Mouse (Mus musculus): ENCODE results near the gene Surf6.
A peak's percentile ranks its signal among the peaks of the same experiment; 100 is the strongest.
"Not testable (repeated sequence)": the region's sequence is repeated elsewhere in the genome, so short reads cannot be mapped to it uniquely, and the experiment has no call there.

Surf6 gene

GRCm38 (mm10) chr2:26906431-26906830 lies 3.8 kb upstream of the Surf6 start:
- no peak for DNase-seq (ENCODE audit: low read depth, low spot score)
- H3K27me3 ChIP-seq (ENCODE audit: control insufficient read depth, insufficient read depth, low read length, poor library complexity, severe bottlenecking) = no peaks in the 10 kb centered on the region
- peaks cover under 1% of the 10 kb centered on the region for H3K36me3 ChIP-seq (ENCODE audit: control insufficient read depth, insufficient read depth, low read length, poor library complexity, severe bottlenecking)

GRCm38 (mm10) chr2:26905936-26906335 lies 3.3 kb upstream of the Surf6 start:
- no peaks in the 10 kb centered on the region for H3K36me3 ChIP-seq (ENCODE audit: control insufficient read depth, insufficient read depth, low read length, poor library complexity, severe bottlenecking)
- no peak for DNase-seq (ENCODE audit: low read depth, low spot score)
- H3K27me3 ChIP-seq (ENCODE audit: control insufficient read depth, insufficient read depth, low read length, poor library complexity, severe bottlenecking) = no peaks in the 10 kb centered on the region

- H3K27me3 ChIP-seq (ENCODE audit: control insufficient read depth, insufficient read depth, low read length, poor library complexity, severe bottlenecking) = no peaks in the 10 kb centered on the region
- H3K36me3 ChIP-seq (ENCODE audit: control insufficient read depth, insufficient read depth, low read length, poor library complexity, severe bottlenecking) = 0 out of 2 replicates have a peak, but pooled peaks cover 2% of the 10 kb centered on the region
- peak; percentile 28 for DNase-seq (ENCODE audit: low read depth, low spot score)
These were observed 632 bp upstream of the Surf6 start for GRCm38 (mm10) chr2:26903311-26903710.

GRCm38 (mm10) chr2:26901834-26902400 lies 762 bp downstream of the Surf6 start:
- peaks cover 6% of the 10 kb centered on the region; the same call in 1 of the 2 replicates for H3K36me3 ChIP-seq (ENCODE audit: control insufficient read depth, insufficient read depth, low read length, poor library complexity, severe bottlenecking)
- peak; percentile 52 for DNase-seq (ENCODE audit: low read depth, low spot score)
- no peaks in the 10 kb centered on the region for H3K27me3 ChIP-seq (ENCODE audit: control insufficient read depth, insufficient read depth, low read length, poor library complexity, severe bottlenecking)

- DNase-seq (ENCODE audit: low read depth, low spot score) = no peak
- Histone ChIP-seq H3K27me3 (ENCODE audit: control insufficient read depth, insufficient read depth, low read length, poor library complexity, severe bottlenecking) (no peaks in the 10 kb centered on the region), H3K36me3 (ENCODE audit: control insufficient read depth, insufficient read depth, low read length, poor library complexity, severe bottlenecking) (peaks cover 6% of the 10 kb centered on the region; the same call in 1 of the 2 replicates)
These were observed 1.9 kb downstream of the Surf6 start for GRCm38 (mm10) chr2:26900731-26901130.

GRCm38 (mm10) chr2:26895898-26896297 lies 6.8 kb downstream of the Surf6 start:
- Histone ChIP-seq H3K36me3 (ENCODE audit: control insufficient read depth, insufficient read depth, low read length, poor library complexity, severe bottlenecking) (peaks cover 19% of the 10 kb centered on the region; the same call in 1 of the 2 replicates), H3K27me3 (ENCODE audit: control insufficient read depth, insufficient read depth, low read length, poor library complexity, severe bottlenecking) (no peaks in the 10 kb centered on the region)
- no peak for DNase-seq (ENCODE audit: low read depth, low spot score)

GRCm38 (mm10) chr2:26886170-26886569 lies 16.5 kb downstream of the Surf6 start:
- H3K27me3 ChIP-seq (ENCODE audit: control insufficient read depth, insufficient read depth, low read length, poor library complexity, severe bottlenecking); DNase-seq (ENCODE audit: low read depth, low spot score); H3K36me3 ChIP-seq (ENCODE audit: control insufficient read depth, insufficient read depth, low read length, poor library complexity, severe bottlenecking): not testable (repeated sequence)

- DNase-seq (ENCODE audit: low read depth, low spot score); H3K36me3 ChIP-seq (ENCODE audit: control insufficient read depth, insufficient read depth, low read length, poor library complexity, severe bottlenecking); H3K27me3 ChIP-seq (ENCODE audit: control insufficient read depth, insufficient read depth, low read length, poor library complexity, severe bottlenecking): not testable (repeated sequence)
These were observed 17.1 kb downstream of the Surf6 start for GRCm38 (mm10) chr2:26885541-26885940.

- no peaks in the 10 kb centered on the region for H3K27me3 ChIP-seq (ENCODE audit: control insufficient read depth, insufficient read depth, low read length, poor library complexity, severe bottlenecking)
- H3K36me3 ChIP-seq (ENCODE audit: control insufficient read depth, insufficient read depth, low read length, poor library complexity, severe bottlenecking) = no peaks in the 10 kb centered on the region
- no peak for DNase-seq (ENCODE audit: low read depth, low spot score)
These were observed 24.1 kb downstream of the Surf6 start for GRCm38 (mm10) chr2:26878571-26878970.

- no peak for DNase-seq (ENCODE audit: low read depth, low spot score)
- Histone ChIP-seq H3K36me3 (ENCODE audit: control insufficient read depth, insufficient read depth, low read length, poor library complexity, severe bottlenecking) (no peaks in the 10 kb centered on the region), H3K27me3 (ENCODE audit: control insufficient read depth, insufficient read depth, low read length, poor library complexity, severe bottlenecking) (no peaks in the 10 kb centered on the region; the same call in 1 of the 2 replicates)
These were observed 32.0 kb downstream of the Surf6 start for GRCm38 (mm10) chr2:26870666-26871065.

- Histone ChIP-seq H3K27me3 (ENCODE audit: control insufficient read depth, insufficient read depth, low read length, poor library complexity, severe bottlenecking) (no peaks in the 10 kb centered on the region; the same call in 1 of the 2 replicates), H3K36me3 (ENCODE audit: control insufficient read depth, insufficient read depth, low read length, poor library complexity, severe bottlenecking) (no peaks in the 10 kb centered on the region)
- DNase-seq (ENCODE audit: low read depth, low spot score) = no peak
These were observed 37.8 kb downstream of the Surf6 start, which contains the start of gene Abo for GRCm38 (mm10) chr2:26864879-26865278. Abo (minus strand) TSS chr2:26864979.

- DNase-seq (ENCODE audit: low read depth, low spot score) = no peak
- no peaks in the 10 kb centered on the region; the same call in 1 of the 2 replicates for H3K27me3 ChIP-seq (ENCODE audit: control insufficient read depth, insufficient read depth, low read length, poor library complexity, severe bottlenecking)
- H3K36me3 ChIP-seq (ENCODE audit: control insufficient read depth, insufficient read depth, low read length, poor library complexity, severe bottlenecking) = no peaks in the 10 kb centered on the region
These were observed 39.8 kb downstream of the Surf6 start for GRCm38 (mm10) chr2:26862856-26863255.

GRCm38 (mm10) chr2:26847706-26848105 lies 55.0 kb downstream of the Surf6 start:
- Histone ChIP-seq H3K36me3 (ENCODE audit: control insufficient read depth, insufficient read depth, low read length, poor library complexity, severe bottlenecking) (no peaks in the 10 kb centered on the region), H3K27me3 (ENCODE audit: control insufficient read depth, insufficient read depth, low read length, poor library complexity, severe bottlenecking) (no peaks in the 10 kb centered on the region)
- DNase-seq (ENCODE audit: low read depth, low spot score) = peak; percentile 53
